Mouse (Mus musculus): Measurements from ENCODE around the gene Tiam2.

The Tiam2 gene

GRCm38 (mm10) chr17:3558356-3558870 is 232.0 kb downstream of the Tiam2 start:
- DNase-seq (ENCODE audit: low spot score in 2 of 2): no peak

GRCm38 (mm10) chr17:3560534-3560933 is 234.2 kb downstream of the Tiam2 start:
- DNase-seq (ENCODE audit: low spot score in 2 of 2): no peak

GRCm38 (mm10) chr17:3562405-3562804 is 236.0 kb downstream of the Tiam2 start:
- no peak for DNase-seq (ENCODE audit: low spot score in 2 of 2)

GRCm38 (mm10) chr17:3570876-3571275 is 244.5 kb downstream of the Tiam2 start:
- DNase-seq (ENCODE audit: low spot score in 2 of 2): peak; percentile 48 to 51
